Mouse (Mus musculus) thymus, postnatal 14 days (tissue): Measurements from ENCODE around the gene Lpin1.

ENCODE experiments used
- DNase-seq: peaks from one replicate; pipeline ENCODE4 v3.0.0; 2021

Lpin1 gene

GRCm38 (mm10) chr12:16570371-16571060, 40.2 kb downstream of the Lpin1 start:
- peak; percentile 39 for DNase-seq

GRCm38 (mm10) chr12:16568936-16569650, 41.7 kb downstream of the Lpin1 start:
- DNase-seq = peak; percentile 53

DNA sequence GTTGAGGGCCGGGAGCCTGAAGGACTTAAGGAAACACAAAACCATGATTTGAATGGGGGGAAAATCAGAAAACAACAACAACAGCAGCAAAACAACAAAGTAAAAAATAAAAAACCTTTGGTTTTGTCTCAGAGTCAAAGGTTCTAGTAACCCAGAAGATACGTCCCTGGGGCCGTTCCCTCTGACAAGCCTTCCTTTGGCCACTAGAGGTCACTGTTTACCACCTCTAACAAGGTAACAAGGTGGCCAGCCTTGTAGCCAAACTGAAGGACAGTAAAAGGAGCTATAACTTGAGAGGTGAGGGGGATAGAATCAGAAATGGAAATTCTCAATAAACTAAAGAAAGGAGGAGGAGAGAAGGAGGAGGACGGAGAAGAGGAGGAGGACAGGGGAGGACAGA, 42.3 kb downstream of the Lpin1 start:
- peak; percentile 81 for DNase-seq

DNA sequence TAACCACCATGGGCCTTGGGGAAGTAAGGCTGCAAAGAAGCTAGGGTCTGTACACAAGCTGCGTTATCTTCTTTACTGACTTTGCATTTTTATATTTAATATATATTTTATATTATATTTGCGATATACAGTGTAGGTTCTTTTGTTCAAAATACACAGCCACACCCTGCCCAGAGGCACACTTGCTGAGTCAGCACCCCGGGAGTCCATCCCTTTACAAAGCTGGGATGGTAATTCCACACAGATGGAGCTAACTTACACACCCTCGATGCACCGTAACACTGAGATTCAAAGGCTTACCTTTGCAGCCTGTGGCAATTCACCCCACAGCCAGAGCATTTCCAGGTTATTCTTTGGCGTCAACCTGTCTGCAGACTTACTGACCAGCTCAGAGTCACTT, 42.7 kb downstream of the Lpin1 start:
- no peak for DNase-seq

DNA sequence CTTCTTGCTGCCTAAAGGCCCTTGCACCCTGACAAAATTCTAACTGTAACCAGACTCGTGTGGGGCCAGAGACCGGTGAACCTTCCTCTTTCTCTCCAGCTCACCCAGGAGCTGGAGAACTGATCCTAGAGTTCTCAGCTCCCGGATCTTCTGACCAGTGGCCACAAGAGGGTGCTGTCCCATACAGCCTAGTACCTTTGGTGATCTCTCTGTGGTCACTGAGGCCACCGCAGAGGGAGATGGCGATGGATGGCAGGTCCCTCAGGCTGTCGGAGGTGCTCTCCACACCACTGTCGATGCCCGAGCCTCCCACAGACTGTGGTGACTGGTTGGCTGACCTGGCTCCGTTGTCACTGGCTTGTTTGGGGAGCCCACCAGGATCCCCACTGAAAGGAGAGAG, 47.3 kb downstream of the Lpin1 start:
- DNase-seq = peak; percentile 36

GRCm38 (mm10) chr12:16562647-16563046, 48.1 kb downstream of the Lpin1 start:
- no peak for DNase-seq

- DNase-seq = no peak
These were observed 48.6 kb downstream of the Lpin1 start for GRCm38 (mm10) chr12:16562181-16562580.

DNA sequence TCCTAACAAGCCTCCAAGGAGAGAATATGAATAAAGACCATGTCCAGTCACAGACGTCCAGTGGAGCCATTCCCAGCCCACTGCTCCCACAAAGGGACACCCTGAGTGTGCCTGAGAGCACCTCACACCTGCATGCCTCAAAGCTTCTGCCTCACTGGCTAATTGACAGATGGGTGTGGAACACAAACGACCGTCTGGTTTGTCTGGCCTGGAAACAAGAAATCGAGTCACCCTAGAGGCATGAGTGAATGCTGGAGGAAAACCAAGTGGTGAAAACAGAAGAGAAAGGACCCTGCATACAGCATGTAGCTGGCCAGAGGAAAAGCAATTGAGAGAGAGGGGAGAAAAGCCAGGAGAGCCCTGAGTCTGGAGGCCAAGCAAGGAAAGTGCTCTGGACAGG, 53.5 kb downstream of the Lpin1 start:
- no peak for DNase-seq

DNA sequence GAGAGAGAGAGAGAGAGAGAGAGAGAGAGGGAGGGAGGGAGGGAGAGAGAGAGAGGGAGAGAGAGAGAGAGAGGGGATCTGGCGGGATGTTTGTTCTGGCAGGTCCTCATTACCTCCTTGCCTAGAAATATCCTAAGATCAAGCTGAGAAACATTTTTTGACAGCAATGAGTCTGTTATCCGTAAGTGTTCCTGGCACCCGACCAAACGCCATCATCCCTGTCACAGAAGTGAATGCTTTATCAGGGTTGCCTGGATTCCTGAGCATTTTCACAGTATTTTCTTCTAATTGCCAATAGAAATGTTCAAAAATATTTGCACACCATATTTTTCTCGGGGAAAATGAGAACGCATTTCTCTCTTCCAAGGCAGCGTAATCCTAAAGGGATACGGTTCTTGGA, 56.6 kb downstream of the Lpin1 start:
- no peak for DNase-seq

DNA sequence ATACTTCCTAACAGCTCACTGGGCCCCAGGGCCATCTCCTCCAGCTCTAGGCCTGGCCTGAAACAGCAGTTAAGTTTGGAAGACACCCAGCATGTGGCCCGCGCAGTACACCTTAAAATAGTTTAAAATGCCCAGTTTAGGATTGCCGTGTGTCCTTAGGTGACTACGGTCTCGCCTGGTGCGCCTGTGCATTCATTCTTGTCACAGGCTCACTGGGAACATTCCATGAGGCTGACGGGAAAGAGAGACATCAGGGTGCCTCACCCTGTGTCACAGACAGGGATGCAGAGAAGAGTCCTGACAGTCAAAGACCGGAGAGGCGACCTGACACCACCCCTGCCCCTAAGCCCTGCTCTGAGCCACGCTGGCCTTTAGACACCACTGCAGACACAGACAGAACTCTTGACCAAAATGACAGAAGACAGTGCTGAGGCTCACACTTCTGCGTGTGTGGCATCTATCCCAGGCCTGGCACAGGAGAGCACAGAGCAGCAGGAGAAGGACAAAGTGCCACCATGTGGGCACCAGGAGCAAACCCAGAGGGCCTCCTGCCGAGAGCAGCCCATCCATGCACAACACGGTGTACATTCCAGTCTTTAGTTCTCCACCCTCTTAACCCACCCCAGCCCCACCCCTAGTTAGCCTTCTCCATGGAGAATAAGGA, 58.5 kb downstream of the Lpin1 start:
- no peak for DNase-seq

- DNase-seq = no peak
These were observed 59.7 kb downstream of the Lpin1 start for GRCm38 (mm10) chr12:16550983-16551454.

GRCm38 (mm10) chr12:16548824-16549375, 61.9 kb downstream of the Lpin1 start:
- DNase-seq = no peak

GRCm38 (mm10) chr12:16541606-16542005, 69.2 kb downstream of the Lpin1 start:
- DNase-seq = no peak

DNA sequence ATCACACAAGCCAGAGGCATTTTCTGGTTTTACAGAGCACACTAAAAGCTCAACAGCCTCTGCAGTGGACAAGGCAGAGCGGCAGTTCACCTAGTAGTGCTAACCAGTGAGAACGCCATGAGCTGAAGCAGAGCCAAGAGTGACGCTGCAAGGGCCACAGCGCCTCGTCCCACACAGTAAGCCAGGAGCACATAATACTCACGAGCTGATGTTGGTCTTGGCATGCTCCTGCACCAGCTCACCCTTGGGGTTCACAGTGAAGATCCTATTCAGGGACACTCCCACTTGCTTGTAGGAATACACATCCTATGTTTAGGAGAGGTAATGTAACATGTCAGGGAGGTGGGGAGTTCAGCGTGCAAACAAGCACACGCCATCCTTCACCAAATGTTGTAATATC, 70.1 kb downstream of the Lpin1 start:
- DNase-seq = no peak

DNA sequence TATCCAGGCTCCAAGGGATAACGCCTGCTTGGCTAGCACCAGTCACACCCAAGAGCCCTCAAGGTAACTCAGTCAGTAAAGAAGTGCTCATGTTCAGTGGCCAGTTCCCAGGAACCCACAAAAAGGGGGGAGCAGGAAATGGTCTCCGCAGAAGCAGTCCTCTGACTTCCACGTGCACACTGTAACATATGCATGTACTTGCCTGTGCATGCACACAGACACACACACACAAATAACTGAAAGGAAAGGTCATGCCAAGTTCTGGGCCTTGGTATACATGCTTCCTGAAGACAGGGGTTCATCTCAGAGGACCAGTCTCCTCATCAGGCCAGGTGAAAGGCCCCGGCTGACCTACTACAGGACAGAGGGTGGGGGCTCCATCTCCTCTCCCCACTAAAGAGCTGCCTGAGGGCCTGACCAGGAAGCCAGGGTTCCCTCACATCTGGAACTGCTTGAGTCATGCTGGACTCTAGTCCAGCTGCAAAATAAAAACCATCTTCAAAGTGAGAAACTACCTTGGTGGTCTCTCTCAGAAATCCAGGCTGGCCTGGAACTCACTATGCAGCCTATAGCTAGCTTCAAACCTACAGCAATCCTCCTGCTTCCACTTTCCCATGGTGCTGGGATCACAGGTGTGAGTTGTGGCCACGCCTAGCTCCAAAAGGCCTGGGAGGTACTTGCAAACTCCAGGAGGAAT, 70.7 kb downstream of the Lpin1 start:
- no peak for DNase-seq

GRCm38 (mm10) chr12:16533331-16533828, 77.4 kb downstream of the Lpin1 start:
- DNase-seq = peak; percentile 56

- no peak for DNase-seq
These were observed 77.9 kb downstream of the Lpin1 start for GRCm38 (mm10) chr12:16532860-16533230.

DNA sequence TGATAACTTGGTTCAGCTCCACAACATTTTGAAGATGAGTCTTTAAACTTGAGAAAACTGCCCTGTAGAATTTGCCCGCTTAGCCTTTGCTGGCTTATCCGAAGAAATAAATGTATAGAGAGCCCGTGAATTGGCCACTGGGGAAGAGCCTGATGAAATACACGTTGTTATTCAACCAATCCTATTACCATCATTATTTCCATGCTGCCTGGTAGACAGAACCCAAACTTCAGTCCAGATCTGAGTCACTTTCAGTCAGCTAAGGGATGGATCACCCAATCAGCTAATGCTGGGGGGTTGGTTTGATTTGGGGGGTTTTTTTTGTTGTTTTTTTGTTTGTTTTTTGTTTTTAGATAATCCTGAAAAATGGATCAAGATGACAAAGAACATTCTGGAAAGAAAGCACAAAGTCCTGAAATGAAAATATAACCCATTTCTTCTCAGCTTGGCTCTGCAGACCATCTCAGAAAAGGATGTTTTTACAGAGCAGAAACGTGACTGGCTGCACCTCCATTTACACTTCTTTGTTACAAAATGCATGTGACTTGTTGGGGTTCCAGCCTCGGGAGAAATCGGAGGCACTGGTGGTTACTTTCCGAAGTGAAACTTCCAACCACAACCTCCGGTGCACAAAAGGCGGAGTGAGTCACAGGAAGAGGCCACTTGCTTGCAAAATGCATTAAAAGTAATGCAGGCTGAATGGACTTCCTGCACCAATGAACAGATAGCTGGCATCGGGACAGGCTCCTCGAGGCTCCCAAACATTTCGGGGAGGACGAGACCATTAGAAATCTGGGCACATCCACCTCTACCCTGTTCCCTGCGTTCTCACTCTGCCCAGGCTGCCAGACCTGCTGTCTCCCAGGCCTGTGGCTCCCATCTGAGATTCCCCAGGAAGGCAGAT, 78.6 kb downstream of the Lpin1 start:
- DNase-seq = peak; percentile 72

DNA sequence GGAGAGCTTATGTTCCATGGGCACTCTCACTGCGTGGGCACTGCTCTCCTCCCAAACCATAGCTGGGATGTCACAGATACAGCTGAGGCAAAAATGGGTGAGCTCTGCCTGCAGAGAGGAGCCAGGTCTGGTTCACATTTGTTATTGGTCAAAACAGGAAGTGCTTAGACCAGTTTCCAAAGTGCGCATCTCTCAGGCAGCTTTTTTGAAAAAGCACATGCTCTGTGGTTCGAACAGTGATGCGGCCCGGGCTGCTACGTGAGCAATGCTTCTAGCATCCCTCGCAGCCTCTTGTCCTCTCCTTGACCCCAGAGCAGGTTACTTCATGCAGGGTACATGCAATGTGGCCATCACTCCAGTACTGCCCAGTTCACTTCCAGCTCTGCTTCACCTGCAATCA, 82.1 kb downstream of the Lpin1 start:
- DNase-seq = no peak

GRCm38 (mm10) chr12:16527941-16528340, 82.8 kb downstream of the Lpin1 start:
- no peak for DNase-seq

DNA sequence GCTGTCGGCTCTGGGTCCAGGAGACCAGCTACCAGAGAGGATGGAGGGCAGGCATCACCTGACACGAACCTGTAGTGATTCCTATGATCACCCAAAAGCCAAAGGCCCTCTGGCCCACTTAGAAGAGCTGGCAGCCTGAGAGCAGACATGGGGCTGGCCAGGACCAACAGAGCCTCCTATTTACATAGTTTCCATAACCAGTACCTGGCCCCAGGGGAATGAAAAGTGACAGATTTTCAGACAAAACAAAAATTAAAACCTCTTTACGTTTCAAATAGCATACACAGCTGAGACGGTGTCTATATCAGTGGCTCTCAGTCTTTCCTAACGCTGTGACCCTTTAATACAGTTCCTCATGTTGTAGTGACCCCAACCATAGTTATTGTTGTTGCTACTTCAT, 83.9 kb downstream of the Lpin1 start:
- DNase-seq = no peak

- DNase-seq = no peak
These were observed 84.6 kb downstream of the Lpin1 start for GRCm38 (mm10) chr12:16526134-16526533.
